Mouse (Mus musculus) MEL (cell line): ENCODE data around the gene Rpl4. TPM values are rescaled to one million over a fixed set of nuclear protein-coding genes. Genes with fewer than 3 reads are reported as not detected.

Experiments used
- DNase-seq: peaks from one replicate; pipeline ENCODE4 v3.0.0; 2011; ENCODE audit warnings: low read depth, low spot score
- H3K27ac ChIP-seq: 2 replicates; pipeline ENCODE4 v1.5.1; 2012; ENCODE audit warnings: low read depth, mild to moderate bottlenecking, control low read depth, low read length, moderate library complexity; ENCODE audit not compliant: control insufficient read depth
- H3K27me3 ChIP-seq, 2 experiments: fragments of 150-350 bp in 1 of 2; sonication (generic) in 1 of 2; 2 replicates each; pipeline ENCODE4 v1.6.1; 2012; ENCODE audit warnings: low read length in 2 of 2, mild to moderate bottlenecking in 2 of 2, improper control_type of control experiment in 1 of 2, moderate library complexity in 1 of 2; ENCODE audit not compliant: insufficient read depth in 2 of 2, control insufficient read depth in 1 of 2
- H3K36me3 ChIP-seq, 2 experiments: 2 replicates each; pipeline ENCODE4 v1.6.1; 2012 to 2014; ENCODE audit warnings: low read length in 2 of 2, improper control_type of control experiment in 1 of 2, inconsistent platforms in 1 of 2, mild to moderate bottlenecking in 1 of 2; ENCODE audit not compliant: insufficient read depth in 2 of 2, control insufficient read depth in 1 of 2
- H3K4me1 ChIP-seq, 2 experiments: fragments of 150-350 bp in 1 of 2; sonication (generic) in 1 of 2; 2 replicates each; pipeline ENCODE4 v1.6.1; 2012; ENCODE audit warnings: low read length in 2 of 2, improper control_type of control experiment in 1 of 2, mild to moderate bottlenecking in 1 of 2; ENCODE audit not compliant: insufficient read depth in 2 of 2, control insufficient read depth in 1 of 2
- H3K4me3 ChIP-seq, 2 experiments: fragments of 150-350 bp in 1 of 2; sonication (generic) in 1 of 2; 2 replicates each; pipeline ENCODE4 v1.5.1; 2012; ENCODE audit warnings: low read depth in 2 of 2, low read length in 2 of 2, mild to moderate bottlenecking in 2 of 2, moderate library complexity in 2 of 2, control low read depth in 1 of 2, improper control_type of control experiment in 1 of 2; ENCODE audit not compliant: control insufficient read depth in 1 of 2, insufficient read depth in 1 of 2
- H3K79me2 ChIP-seq: 2 replicates; pipeline ENCODE4 v1.6.1; 2012; ENCODE audit warnings: mild to moderate bottlenecking, low read length, moderate library complexity; ENCODE audit not compliant: control insufficient read depth, poor library complexity, insufficient read depth
- H3K9ac ChIP-seq: 2 replicates; pipeline ENCODE4 v1.6.1; 2012; ENCODE audit warnings: low read depth, mild to moderate bottlenecking, control low read depth, low read length, moderate library complexity; ENCODE audit not compliant: control insufficient read depth, poor library complexity, severe bottlenecking
- H3K9me3 ChIP-seq: fragments of 150-350 bp; sonication (generic); replicated peaks from 2 replicates; pipeline ENCODE4 v1.6.1; 2012; ENCODE audit warnings: mild to moderate bottlenecking, low read length, improper control_type of control experiment, moderate library complexity; ENCODE audit not compliant: insufficient read depth
- BHLHE40 ChIP-seq: IDR thresholded peaks from 2 replicates; pipeline ENCODE4 v1.6.1; 2012; ENCODE audit warnings: low read depth, mild to moderate bottlenecking, inconsistent platforms, low read length, improper control_type of control experiment, borderline replicate concordance
- CHD1 ChIP-seq: IDR thresholded peaks from 2 replicates; pipeline ENCODE4 v1.6.1; 2012; ENCODE audit warnings: low read depth, mild to moderate bottlenecking, inconsistent platforms, low read length, improper control_type of control experiment
- CHD2 ChIP-seq: IDR thresholded peaks from 2 replicates; pipeline ENCODE4 v1.6.1; 2011; ENCODE audit warnings: low read length, improper control_type of control experiment
- EP300 ChIP-seq, 2 experiments: IDR thresholded peaks; 2 replicates each; pipeline ENCODE4 v1.6.1; 2011; ENCODE audit warnings: improper control_type of control experiment in 2 of 2, low read length in 2 of 2, low read depth in 1 of 2, mild to moderate bottlenecking in 1 of 2
- ETS1 ChIP-seq: IDR thresholded peaks from 2 replicates; pipeline ENCODE4 v1.6.1; 2012; ENCODE audit warnings: low read depth, mild to moderate bottlenecking, inconsistent platforms, low read length, improper control_type of control experiment, moderate library complexity
- HCFC1 ChIP-seq: IDR thresholded peaks from 2 replicates; pipeline ENCODE4 v1.6.1; 2012; ENCODE audit warnings: low read depth, mild to moderate bottlenecking, inconsistent platforms, low read length, improper control_type of control experiment, moderate library complexity
- JUND ChIP-seq: IDR thresholded peaks from 2 replicates; pipeline ENCODE4 v1.6.1; 2011; ENCODE audit warnings: low read depth, mild to moderate bottlenecking, improper control_type of control experiment, low read length
- MAX ChIP-seq: IDR thresholded peaks from 2 replicates; pipeline ENCODE4 v1.6.1; 2011; ENCODE audit warnings: low read length, improper control_type of control experiment
- MAZ ChIP-seq: IDR thresholded peaks from 2 replicates; pipeline ENCODE4 v1.6.1; 2012; ENCODE audit warnings: low read depth, mild to moderate bottlenecking, inconsistent platforms, low read length, improper control_type of control experiment
- MEF2A ChIP-seq: IDR thresholded peaks from 2 replicates; pipeline ENCODE4 v1.6.1; 2014; ENCODE audit warnings: low read depth, mild to moderate bottlenecking, inconsistent platforms, low read length, improper control_type of control experiment; ENCODE audit not compliant: poor library complexity, insufficient replicate concordance, severe bottlenecking; ENCODE audit errors: extremely low read depth
- MYB ChIP-seq: IDR thresholded peaks from 2 replicates; pipeline ENCODE4 v1.6.1; 2011; ENCODE audit warnings: mild to moderate bottlenecking, low read depth, low read length, improper control_type of control experiment
- MYC ChIP-seq: IDR thresholded peaks from 2 replicates; pipeline ENCODE4 v1.6.1; 2011; ENCODE audit warnings: low read depth, mild to moderate bottlenecking, low read length, improper control_type of control experiment, moderate library complexity
- NELFE ChIP-seq: IDR thresholded peaks from 2 replicates; pipeline ENCODE4 v1.6.1; 2011; ENCODE audit warnings: low read depth, low read length, improper control_type of control experiment
- POLR2AphosphoS2 ChIP-seq: IDR thresholded peaks from 2 replicates; pipeline ENCODE4 v1.6.1; 2011; ENCODE audit warnings: low read length, improper control_type of control experiment
- SIN3A ChIP-seq: IDR thresholded peaks from 2 replicates; pipeline ENCODE4 v1.6.1; 2012; ENCODE audit warnings: low read length, improper control_type of control experiment, inconsistent platforms
- UBTF ChIP-seq: IDR thresholded peaks from 2 replicates; pipeline ENCODE4 v1.6.1; 2012; ENCODE audit warnings: low read depth, mild to moderate bottlenecking, inconsistent platforms, low read length, improper control_type of control experiment, moderate library complexity, borderline replicate concordance; ENCODE audit not compliant: insufficient read depth
- USF1 ChIP-seq: IDR thresholded peaks from 2 replicates; pipeline ENCODE4 v1.6.1; 2014; ENCODE audit warnings: low read depth, mild to moderate bottlenecking, inconsistent platforms, low read length, improper control_type of control experiment, moderate library complexity
- USF2 ChIP-seq, 2 experiments: IDR thresholded peaks; 2 replicates each; pipeline ENCODE4 v1.6.1; 2011 to 2012; ENCODE audit warnings: improper control_type of control experiment in 2 of 2, low read length in 2 of 2, borderline replicate concordance in 1 of 2, inconsistent platforms in 1 of 2, low read depth in 1 of 2, mild to moderate bottlenecking in 1 of 2; ENCODE audit not compliant: insufficient read depth in 1 of 2
- ZMIZ1 ChIP-seq: IDR thresholded peaks from 2 replicates; pipeline ENCODE4 v1.6.1; 2012; ENCODE audit warnings: low read depth, mild to moderate bottlenecking, inconsistent platforms, low read length, improper control_type of control experiment, moderate library complexity
- polyA plus RNA-seq, 2 experiments: library from polyadenylated mRNA; stranded (reverse) in 1 of 2; unstranded in 1 of 2; fragments of >175 nt in 1 of 2; fragments of >200 nt in 1 of 2; gene quantifications; 2 replicates each; pipeline versions ENCODE4 v1.2.1 to v1.2.4; 2012; ENCODE audit warnings: low replicate concordance in 2 of 2, low read depth in 1 of 2; ENCODE audit not compliant: insufficient read length in 2 of 2, insufficient read depth in 1 of 2, missing spikeins in 1 of 2
- total RNA-seq: library from RNA; depleted of rRNA; stranded (reverse); fragments of 300-350 nt; gene quantifications from 2 replicates; pipeline ENCODE4 v1.2.3, GENCODE M21; 2012

Gene Rpl4
- total and polyA plus RNA-seq, 3 experiments: 124 to 3,157 (median 1,761) TPM

DNA sequence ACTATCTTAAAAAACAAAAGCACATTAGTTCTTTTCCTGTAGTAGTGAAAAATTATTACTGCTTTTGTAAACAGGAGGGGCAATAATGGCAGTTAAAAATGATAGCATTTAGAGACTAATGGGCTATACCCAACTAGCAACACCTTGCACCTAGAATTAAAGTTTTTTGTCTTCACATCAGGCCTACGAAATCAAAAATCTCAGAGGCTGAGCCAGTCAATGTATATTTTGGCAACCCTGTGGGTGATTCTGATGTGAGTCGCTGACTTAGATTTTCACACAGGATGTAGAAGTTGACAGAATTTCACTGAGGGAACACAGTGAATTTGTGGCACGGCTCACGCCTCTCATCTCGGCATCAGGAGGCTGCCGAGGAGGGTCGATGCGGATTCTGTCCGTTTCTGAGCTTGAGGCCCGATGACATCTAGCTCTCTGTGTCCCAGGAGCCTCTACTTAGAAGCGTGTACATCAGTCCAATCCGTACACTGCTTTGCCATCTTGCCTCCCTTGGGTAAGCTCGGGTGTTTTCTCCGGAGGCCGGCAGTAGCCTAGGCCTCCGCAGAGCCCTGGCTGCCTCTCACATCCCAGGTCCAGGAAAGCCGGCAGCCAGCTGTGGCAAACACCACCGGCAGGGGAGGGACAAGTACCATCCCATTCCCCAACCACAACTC, 895 bp upstream of the Rpl4 start:
- Histone ChIP-seq H3K36me3 (peaks cover 26 to 40% of the 10 kb centered on the region in 2 experiments), H3K9ac (peak overlapping the region; percentile 100), H3K4me1 (peaks cover 0 to 11% of the 10 kb centered on the region in 2 experiments; a peak in 3 of 4 replicates), H3K4me3 (peak overlapping the region; percentile 74 to 85), H3K9me3 (no peaks in the 10 kb centered on the region), H3K27me3 (no peaks in the 10 kb centered on the region)
- TF ChIP-seq POLR2AphosphoS2 (no peak), MAX (peak; percentile 68), ETS1 (0 out of 2 replicates have a peak, but pooled peaks have one; percentile 9), MEF2A (no peak), HCFC1 (no peak), JUND (no peak), UBTF (peak; percentile 56; the same call in 1 of the 2 replicates), CHD1 (peak; percentile 86; the same call in 1 of the 2 replicates), CHD2 (no peak), EP300 (IDR thresholded peaks at IDR 0.05; ENCODE audit: low read depth in 1 of 2, low read length in 2 of 2) (no peak), USF1 (no peak), SIN3A (peak; percentile 11; the same call in 1 of the 2 replicates), MAZ (peak; percentile 38; the same call in 1 of the 2 replicates), ZMIZ1 (no peak)
- TF ChIP-seq, all 39 proteins: peak for 6
- peak overlapping the region; percentile 99 for H3K27ac ChIP-seq
- DNase-seq: no peak
- peaks cover 64% of the 10 kb centered on the region for H3K79me2 ChIP-seq

- Histone ChIP-seq H3K4me1 (peaks cover 0 to 11% of the 10 kb centered on the region in 2 experiments; a peak in 3 of 4 replicates), H3K79me2 (peaks cover 64% of the 10 kb centered on the region), H3K36me3 (peaks cover 29 to 43% of the 10 kb centered on the region in 2 experiments), H3K9me3 (no peaks in the 10 kb centered on the region), H3K4me3 (peak overlapping the region; percentile 74 to 100), H3K27ac (peak overlapping the region; percentile 94), H3K9ac (peak overlapping the region; percentile 100), H3K27me3 (no peaks in the 10 kb centered on the region)
- no peak for TF ChIP-seq POLR2AphosphoS2
- no peak for TF ChIP-seq BHLHE40
- TF ChIP-seq NELFE: no peak
- TF ChIP-seq MAZ: no peak
- no peak for TF ChIP-seq CHD2
- peak; percentile 63; the same call in 1 of the 2 replicates for TF ChIP-seq MYC
- TF ChIP-seq CHD1: peak; percentile 97
- TF ChIP-seq USF2 (IDR thresholded peaks at IDR 0.05; ENCODE audit: borderline replicate concordance in 1 of 2, insufficient read depth in 1 of 2, low read depth in 1 of 2, low read length in 2 of 2): no peak
- TF ChIP-seq MYB: no peak
- no peak for DNase-seq
Measured at GRCm38 (mm10) chr9:64173666-64174220, 568 bp downstream of the Rpl4 start.
